Mouse (Mus musculus): ENCODE measurements around the gene Pdlim1. TPM values are rescaled to one million over a fixed set of nuclear protein-coding genes. Genes with fewer than 3 reads are reported as not detected.
"Not testable (repeated sequence)": the region's sequence is repeated elsewhere in the genome, so short reads cannot be mapped to it uniquely, and the experiment has no call there.

Gene Pdlim1
- total RNA-seq, 2 experiments from 2014 or later, result 36.9 to 83.4 TPM

DNA sequence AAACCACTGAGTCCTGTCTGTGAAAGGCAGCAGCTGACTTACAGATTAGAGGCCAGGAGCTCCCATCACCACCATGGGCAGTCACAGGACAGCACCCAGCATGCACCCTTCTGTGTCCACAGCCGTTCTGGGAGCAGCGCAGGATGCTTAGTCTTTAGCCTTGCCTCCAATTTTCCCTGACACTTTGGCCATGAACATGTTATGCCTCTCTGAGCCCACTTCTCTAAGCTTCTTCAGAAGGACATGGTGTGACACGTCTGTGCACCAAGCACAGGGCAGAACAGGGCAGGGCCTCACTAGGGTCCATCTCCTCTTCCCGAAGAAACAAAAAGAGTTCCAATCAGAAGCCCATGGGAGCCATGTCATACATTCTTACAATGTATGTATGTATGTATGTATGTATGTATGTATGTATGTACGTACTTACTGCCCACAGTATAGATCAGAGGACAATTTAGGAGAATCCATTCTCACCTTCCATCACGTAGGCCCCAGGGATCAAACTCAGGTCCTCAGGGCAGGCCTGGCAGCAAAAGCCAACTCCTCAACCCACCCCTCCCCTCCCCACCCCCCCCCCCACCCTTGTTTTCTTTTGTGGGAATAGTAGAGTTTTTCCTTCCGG is 24.9 kb downstream of the Pdlim1 start:
- ATAC-seq (replicated peaks; ENCODE audit: poor library complexity), result no peak

DNA sequence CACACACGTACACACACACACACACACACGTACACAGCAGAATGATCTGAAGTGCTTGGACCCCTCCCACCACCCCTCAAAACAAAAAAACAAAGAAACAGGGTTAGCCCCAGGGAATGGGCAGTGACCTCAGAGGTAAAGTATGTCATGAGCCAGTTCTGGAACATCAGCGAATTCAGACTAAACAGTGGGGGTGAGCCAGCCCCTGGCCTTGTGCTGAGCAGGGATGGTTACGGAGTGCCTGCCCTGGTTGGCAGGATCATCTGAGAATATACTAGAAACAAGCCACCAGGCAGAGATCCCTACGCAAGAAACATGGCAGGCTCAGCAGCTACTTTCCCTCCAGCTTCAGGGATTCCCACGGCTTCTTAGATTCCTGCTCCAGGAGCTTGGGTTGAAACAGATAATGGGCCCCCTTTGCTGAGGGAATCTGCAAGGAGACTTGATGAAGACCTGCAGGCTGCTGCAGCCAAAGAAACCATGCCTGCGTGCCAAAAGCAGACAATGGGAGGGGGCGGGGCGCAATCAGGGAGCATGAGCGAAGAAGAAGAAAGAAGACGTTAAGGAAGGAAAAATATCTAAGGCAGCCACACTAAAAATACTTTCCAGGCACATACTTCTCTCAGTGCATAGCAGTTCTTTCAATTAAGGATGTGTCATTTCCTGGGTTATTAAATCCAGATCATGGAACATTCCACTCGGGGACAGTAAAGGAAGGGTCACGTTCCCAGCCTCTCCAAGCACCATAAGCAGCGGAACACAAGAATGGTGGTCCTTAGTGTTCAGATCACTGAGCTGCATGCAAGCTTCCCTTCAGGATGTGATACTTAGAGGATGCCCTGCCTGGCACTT is 30.6 kb downstream of the Pdlim1 start:
- ATAC-seq (replicated peaks; ENCODE audit: poor library complexity), result no peak

DNA sequence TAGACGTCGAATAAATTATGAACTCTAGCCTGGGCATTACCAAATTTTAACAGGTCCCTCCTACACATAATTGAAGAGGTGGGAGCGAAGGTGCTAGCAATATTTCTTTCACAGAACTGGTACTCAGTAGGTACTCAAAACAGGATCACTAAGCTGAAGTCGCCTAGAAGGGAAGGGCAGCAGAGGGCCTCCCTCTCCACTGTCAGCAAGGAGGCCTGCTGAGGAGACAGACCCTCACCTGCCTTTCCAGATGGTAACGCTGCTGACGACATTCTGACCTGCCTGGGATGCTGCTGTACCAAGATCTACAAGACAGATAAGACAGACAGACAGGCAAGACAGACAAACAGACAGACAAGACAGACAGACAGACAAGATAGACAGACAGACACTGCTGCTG is 31.3 kb downstream of the Pdlim1 start:
- ATAC-seq (replicated peaks; ENCODE audit: poor library complexity), result no peak

DNA sequence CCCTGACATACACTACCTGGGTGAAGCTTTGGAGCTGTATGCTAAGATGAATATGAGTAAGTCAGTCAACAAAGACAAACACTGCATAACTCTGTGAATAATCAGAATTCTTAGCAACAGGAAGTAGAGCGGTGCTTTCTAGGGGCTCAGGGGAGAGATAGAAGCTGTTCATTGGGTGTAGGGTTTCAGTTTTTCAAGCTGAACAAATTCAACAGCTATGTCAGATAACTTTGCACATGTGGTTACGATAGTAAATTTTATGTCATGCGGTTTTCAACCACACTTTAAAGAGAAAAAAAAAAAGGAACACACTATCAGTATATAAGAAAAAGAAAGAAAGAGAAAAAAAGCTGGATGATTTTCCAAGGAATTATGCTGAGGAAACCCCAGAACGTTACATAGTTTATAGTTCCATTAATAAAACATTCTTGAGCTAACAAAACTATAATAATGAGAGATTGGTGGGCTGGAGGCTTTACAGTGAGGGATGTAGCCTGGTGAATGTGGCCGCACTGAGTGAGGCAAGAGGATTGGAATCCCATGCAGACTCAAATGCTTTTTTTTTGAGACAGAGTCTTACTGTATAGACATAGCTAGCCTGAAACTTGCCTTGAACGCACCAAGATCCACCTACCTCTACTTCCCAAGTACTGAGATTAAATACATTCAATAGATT is 33.3 kb downstream of the Pdlim1 start:
- ATAC-seq (replicated peaks; ENCODE audit: poor library complexity), result peak; percentile 83

DNA sequence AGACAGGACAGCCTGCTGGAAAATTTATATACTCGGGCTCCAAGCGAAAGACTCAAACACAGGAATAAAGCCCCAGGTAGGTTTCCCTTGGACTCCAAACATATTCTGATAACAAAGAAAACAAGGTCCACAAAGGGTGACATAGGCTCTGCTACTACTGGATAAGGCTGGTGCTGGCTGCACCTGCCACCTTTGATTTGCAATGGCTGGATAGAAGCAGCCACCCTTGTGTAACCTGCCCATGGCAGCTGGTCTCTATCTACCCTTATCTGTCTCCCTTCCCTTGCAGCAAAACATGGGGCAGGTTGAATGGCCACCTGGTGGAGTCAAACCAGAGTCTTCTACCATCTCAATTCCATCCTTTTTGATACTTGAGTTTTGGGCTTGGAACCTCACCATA is 39.1 kb downstream of the Pdlim1 start:
- ATAC-seq (replicated peaks; ENCODE audit: poor library complexity), result peak; percentile 17; the same call in 1 of the 2 replicates

DNA sequence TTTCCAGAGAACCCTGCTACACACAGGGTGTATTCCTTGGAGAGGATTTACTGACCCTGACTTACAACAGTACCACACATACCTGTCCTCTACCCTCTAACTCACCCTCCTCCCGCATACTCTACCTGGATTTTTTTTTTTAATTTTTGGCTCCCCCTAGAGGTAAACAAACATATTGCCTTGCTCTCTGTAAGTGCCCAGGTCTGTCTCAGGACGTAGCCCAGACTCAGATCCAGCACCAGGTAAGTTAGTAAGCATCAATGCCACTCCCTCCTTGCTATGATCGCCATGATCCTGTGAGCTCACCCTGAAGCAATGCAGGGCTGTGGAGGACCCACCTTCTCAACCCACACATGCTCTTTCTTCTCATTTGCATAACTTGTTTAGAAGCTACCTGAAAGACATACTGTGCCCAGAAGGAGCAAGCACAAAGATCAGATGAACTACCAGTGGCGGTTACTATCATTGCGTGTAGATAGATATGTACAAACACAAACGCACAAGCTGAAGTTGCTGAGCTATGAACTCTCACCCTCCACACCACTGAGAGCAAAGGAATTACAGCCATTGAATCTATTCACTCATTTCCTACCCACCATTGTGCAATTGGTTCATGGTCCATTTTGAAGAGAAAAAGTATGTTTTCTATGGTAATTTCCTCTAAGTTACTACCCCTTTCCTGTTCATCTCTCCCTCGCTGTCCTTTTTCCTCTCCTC is 39.7 kb downstream of the Pdlim1 start:
- ATAC-seq (replicated peaks; ENCODE audit: poor library complexity), result peak; percentile 64

DNA sequence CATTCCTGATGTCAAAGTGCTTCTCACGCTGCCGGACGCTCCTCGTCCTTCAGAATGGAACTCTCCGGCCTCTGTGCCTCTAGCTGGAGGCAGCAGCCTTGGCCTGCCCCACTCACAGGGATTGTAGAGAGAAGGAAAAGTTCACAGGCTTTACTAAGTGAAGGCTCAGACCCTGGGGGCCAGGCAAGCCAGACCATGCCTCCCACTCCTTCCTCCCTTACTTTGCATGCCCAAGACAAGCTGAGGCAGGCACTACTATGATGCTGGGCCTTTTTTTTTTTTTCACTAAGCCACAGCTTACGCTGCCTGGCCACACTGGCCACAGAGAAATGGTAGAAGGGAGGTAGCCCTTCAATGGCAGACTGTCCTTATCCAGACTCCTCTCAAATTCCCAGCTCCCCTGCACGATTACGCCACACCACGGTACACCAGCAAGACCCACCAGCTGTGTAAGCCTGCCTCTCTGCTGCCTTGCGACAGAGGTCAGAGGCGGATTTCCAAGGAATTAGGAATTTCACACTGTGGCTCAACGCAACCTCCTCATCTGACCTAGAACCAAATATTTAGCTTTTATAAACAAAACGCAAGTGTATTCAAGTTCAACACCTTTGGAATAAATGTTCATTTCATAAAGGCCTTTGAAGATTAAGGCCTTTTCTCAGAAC is 40.4 kb downstream of the Pdlim1 start:
- no peak for ATAC-seq (replicated peaks; ENCODE audit: poor library complexity)

DNA sequence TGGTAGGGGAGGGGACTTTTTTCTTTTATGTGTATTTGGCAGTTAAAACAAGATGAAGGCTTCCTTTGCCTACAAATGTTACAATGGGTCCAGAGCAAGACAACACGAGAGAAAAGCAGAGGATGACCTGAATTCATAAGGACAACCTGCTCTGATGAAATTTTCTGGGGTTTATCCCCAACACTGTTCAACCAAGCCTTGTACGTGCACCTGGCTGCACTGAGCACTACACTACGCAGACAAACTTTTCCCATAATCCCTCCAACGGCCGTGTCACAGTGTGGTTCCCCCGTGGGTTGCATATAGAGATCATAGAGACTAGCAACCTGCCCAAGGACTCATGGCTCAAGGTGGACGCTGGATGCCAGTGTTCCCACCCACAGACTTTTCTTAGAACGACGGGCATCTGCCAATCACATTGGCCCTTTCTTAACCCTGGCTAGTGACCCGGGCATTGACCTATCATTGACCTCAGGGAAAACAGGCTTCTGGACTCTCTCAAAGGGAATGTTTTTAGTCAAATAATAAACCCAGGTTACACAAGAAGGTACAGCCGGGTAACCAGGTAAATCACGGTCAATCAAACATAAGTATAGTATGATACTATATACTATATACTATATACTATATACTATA is 45.0 kb downstream of the Pdlim1 start:
- ATAC-seq (replicated peaks; ENCODE audit: poor library complexity), result no peak

DNA sequence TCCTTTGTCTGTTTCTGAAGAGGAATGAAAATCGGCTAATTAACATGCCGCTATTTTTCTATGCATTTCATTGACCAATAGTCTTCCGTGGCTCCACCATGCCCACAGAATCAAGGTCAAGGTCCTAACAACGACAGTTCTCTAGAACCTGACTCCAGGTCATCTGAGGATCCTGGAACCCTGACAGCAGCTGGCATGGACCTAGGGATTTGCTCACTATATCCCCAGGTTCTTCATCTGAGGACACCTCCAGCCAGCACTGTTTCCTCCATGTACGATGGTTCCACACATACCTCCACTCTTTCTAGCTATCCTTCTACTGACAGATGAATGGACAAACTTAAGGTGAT is 45.9 kb downstream of the Pdlim1 start:
- no peak for ATAC-seq (replicated peaks; ENCODE audit: poor library complexity)

DNA sequence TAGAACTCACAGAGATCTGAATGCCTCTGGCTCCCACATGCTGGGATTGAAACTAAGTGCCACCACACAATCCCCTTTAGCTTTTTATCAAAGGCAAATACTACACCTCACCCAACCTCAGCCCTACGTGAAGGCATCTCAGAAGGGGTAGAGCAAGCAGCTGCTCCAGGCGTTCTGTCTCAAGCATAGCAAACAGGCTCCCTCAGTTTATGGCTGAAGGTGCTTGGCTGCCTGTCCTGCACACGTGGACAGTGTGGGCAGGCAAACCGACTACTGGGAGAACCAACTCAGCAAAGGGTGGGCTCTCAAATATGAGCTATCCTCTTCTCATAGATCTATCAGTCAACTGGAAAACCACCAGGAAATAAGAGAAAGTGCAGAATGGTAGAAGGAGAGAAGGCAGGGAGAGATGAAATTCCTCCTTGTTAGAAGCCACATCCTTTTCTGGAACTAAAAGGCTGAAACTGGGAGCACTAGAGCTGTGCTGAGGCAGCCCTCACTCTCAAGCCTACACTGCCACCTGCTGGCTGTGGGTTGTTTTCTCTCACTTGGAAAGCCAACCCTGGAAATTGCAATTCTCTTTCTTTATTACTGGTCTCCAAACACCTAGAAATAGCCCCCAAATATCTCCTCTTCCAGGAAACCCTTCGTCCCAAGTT is 46.4 kb downstream of the Pdlim1 start:
- peak; percentile 95 for ATAC-seq (replicated peaks; ENCODE audit: poor library complexity)

DNA sequence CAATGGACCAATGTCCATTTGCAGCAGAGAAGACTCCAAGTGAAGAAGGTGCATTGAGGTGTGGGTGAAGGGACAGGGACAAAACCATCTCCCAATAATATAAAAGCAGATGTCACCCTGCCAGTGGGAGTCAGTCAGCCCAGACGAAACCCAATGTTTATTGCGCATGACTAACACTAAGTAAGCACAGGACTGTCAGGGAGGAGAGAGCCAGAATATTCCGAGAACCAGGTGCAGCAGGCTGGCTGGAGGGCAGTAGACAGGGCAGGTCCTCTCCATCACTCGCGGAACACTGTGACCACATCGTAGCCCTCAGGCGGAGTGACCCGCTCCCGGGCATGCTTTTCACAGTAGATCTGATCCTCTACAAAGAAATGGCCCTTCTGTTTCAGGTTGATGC is 49.3 kb downstream of the Pdlim1 start:
- ATAC-seq (replicated peaks; ENCODE audit: poor library complexity), result not testable (repeated sequence)

DNA sequence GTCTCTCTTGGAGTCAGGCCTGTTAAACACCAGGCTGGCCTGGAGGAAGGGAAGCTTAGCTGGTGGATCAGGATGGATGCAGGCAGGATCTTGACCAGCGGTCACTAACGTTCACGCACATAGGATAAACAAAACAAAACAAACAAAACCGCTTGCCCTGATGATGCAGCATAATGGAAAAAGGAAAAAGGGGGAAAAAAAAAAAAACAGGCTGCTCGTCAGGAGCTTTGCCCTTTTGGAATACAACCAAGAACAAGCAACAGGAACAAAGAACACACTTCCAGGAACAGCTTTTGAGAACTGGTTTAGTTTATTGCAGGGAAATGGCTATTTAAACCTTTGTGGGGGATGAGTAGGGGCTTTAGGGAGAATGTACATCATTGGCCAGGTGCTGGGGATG is 50.8 kb downstream of the Pdlim1 start:
- ATAC-seq (replicated peaks; ENCODE audit: poor library complexity), result no peak

DNA sequence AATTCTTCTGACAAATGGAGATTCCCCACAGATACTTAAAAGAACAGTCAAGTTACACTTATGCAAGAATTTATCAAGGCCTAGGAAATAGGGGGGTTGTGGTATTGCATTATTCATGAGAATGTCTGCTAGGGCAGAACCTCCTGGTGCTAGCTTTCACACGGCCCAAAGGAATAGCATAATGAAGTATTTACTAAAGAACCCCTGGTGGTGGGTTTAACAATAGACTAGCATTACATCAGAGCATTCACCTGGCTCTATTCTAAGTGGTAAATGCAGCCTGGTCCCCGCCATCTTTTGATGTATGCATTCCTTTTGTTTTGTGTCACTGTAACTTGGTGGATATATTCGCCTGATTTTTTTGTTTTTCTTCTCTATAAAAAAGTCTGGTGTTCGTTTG is 68.7 kb downstream of the Pdlim1 start:
- ATAC-seq (replicated peaks; ENCODE audit: poor library complexity), result not testable (repeated sequence)

DNA sequence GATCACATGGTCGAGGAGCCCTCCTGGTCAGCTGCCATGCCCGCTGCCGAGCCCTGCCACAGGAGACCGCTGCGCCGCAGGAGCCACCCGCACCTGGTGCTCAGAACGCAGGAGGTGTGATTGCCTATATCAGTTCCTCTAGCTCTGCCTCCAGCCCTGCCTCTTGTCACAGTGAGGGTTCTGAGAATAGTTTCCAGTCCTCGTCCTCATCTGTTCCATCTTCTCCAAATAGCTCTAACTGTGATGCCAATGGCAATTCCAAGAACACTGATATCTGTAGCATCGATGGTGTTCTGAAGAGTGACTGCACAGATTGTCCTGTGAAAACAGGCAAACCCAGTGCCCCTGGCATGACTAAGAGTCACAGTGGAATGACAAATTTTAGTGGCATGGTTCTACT is 81.0 kb downstream of the Pdlim1 start:
- no peak for ATAC-seq (replicated peaks; ENCODE audit: poor library complexity)

DNA sequence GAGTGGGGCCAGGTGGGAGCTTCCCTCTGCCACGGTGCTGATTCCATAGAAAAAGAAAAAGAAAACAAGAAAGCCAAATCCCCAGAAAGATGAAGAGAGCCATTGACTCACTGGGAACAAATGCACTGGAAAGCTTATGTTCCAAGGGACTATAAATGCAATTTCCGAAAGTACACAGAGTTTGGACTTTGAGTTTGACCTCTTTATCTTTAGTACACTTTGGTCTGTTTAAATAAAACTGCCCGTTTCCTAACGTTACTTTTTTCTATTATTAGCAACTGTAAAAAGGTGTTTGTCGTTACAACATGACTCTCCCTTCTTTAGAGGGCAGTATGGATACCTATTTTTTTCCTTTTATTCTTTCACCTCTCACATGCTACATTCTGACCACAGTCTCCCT is 84.5 kb downstream of the Pdlim1 start, which contains the start of gene Cyp2c70:
Gene Cyp2c70, minus strand, starts transcription at position 174 of the 400 bp plus-strand sequence.
- no peak for ATAC-seq (replicated peaks; ENCODE audit: poor library complexity)

DNA sequence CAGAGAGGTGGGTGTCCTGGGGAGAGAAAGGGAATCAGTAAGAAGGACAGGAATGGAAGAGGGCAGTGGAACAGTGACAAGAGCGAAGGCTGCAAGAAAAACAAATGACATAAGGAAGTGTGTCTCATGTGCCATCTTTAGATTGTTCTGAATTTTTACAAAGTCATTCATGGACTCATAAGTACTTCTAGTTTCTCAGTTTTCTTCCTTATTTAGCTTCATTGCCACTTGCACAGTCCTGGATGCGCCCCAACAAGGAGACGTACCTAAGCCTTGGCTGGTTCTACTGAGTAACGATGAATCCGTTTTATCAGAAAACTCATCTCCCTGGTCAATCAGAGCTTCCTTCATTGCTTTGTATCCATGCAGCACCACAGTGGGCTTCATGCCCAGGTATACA is 88.0 kb downstream of the Pdlim1 start:
- ATAC-seq (replicated peaks; ENCODE audit: poor library complexity), result no peak

DNA sequence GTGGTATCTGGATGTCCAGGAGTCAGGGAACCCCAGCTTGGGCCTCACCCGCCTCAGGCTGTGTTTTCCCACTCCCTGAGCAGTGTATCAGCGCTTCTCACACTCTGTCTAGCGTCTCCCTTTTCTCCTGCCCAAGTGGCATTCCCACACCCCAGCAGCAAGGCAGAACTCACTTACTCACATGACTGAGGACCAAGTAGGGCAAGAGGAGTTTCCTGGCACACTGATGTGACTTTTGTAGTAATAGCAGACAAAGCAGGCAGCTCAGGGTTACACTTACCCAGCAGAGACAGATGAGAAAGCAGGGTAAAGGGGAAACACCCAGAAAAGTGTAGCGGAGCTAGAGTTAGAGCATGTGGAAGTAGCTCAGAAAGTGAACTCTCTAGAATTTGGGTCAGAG is 93.3 kb downstream of the Pdlim1 start:
- no peak for ATAC-seq (replicated peaks; ENCODE audit: poor library complexity)

Data from megakaryocyte progenitor cell, adult 5-6 weeks (primary cell).